Mouse (Mus musculus): Measurements from ENCODE around the gene Tex33. TPM values are rescaled to one million over a fixed set of nuclear protein-coding genes. Genes with fewer than 3 reads are reported as not detected.

Tex33 gene
- polyA plus RNA-seq, 1 experiment = not detected

- peak within 1 kb of the TSS; percentile 38 for H3K27ac ChIP-seq (ENCODE audit: insufficient read depth, low read length)
- under 1% methylated on average over 52 of the region's 52 CpGs for WGBS
- H3K4me1 ChIP-seq (ENCODE audit: control insufficient read depth, insufficient read depth, low read length) = peaks cover 8% of the 10 kb centered on the region
- H3K27me3 ChIP-seq (ENCODE audit: control insufficient read depth, insufficient read depth, low read length) = no peaks in the 10 kb centered on the region
- DNase-seq = peak; percentile 86 to 88
- peak; percentile 71 for TF ChIP-seq POLR2A (IDR thresholded peaks at IDR 0.05; ENCODE audit: borderline replicate concordance, insufficient read depth, low read length)
- no peak for TF ChIP-seq CTCF (IDR thresholded peaks at IDR 0.05; ENCODE audit: borderline replicate concordance, insufficient read depth, low read depth, low read length)
- H3K4me3 ChIP-seq (replicated peaks; ENCODE audit: insufficient read depth, low read depth, low read length) = peak within 1 kb of the TSS; percentile 78
Observed at GRCm38 (mm10) chr15:78428391-78429138, 32.9 kb upstream of the Tex33 start, which contains the start of gene Kctd17. Kctd17 (plus strand) TSS chr15:78428564.

- TF ChIP-seq CTCF (IDR thresholded peaks at IDR 0.05; ENCODE audit: borderline replicate concordance, insufficient read depth, low read depth, low read length) = no peak
- no peak for TF ChIP-seq POLR2A (IDR thresholded peaks at IDR 0.05; ENCODE audit: borderline replicate concordance, insufficient read depth, low read length)
- 67% methylated on average over 4 of the region's 4 CpGs for WGBS
- no peak overlapping the region for H3K4me3 ChIP-seq (replicated peaks; ENCODE audit: insufficient read depth, low read depth, low read length)
- no peaks in the 10 kb centered on the region for H3K27me3 ChIP-seq (ENCODE audit: control insufficient read depth, insufficient read depth, low read length)
- DNase-seq = no peak
- no peak overlapping the region for H3K27ac ChIP-seq (ENCODE audit: insufficient read depth, low read length)
- peaks cover 6% of the 10 kb centered on the region for H3K4me1 ChIP-seq (ENCODE audit: control insufficient read depth, insufficient read depth, low read length)
Observed at GRCm38 (mm10) chr15:78425230-78425629, 29.5 kb upstream of the Tex33 start.

GRCm38 (mm10) chr15:78424507-78424906, 28.8 kb upstream of the Tex33 start:
- Histone ChIP-seq H3K27me3 (ENCODE audit: control insufficient read depth, insufficient read depth, low read length) (no peaks in the 10 kb centered on the region), H3K27ac (ENCODE audit: insufficient read depth, low read length) (no peak overlapping the region), H3K4me3 (replicated peaks; ENCODE audit: insufficient read depth, low read depth, low read length) (no peak overlapping the region), H3K4me1 (ENCODE audit: control insufficient read depth, insufficient read depth, low read length) (no peaks in the 10 kb centered on the region)
- DNase-seq = no peak
- TF ChIP-seq POLR2A (IDR thresholded peaks at IDR 0.05; ENCODE audit: borderline replicate concordance, insufficient read depth, low read length) (no peak), CTCF (IDR thresholded peaks at IDR 0.05; ENCODE audit: borderline replicate concordance, insufficient read depth, low read depth, low read length) (no peak)
- WGBS = 41% methylated on average over 11 of the region's 11 CpGs

- no peak overlapping the region for H3K27ac ChIP-seq (ENCODE audit: insufficient read depth, low read length)
- TF ChIP-seq CTCF (IDR thresholded peaks at IDR 0.05; ENCODE audit: borderline replicate concordance, insufficient read depth, low read depth, low read length) (peak; percentile 83), POLR2A (IDR thresholded peaks at IDR 0.05; ENCODE audit: borderline replicate concordance, insufficient read depth, low read length) (no peak)
- H3K4me3 ChIP-seq (replicated peaks; ENCODE audit: insufficient read depth, low read depth, low read length) = no peak overlapping the region
- no peaks in the 10 kb centered on the region for H3K27me3 ChIP-seq (ENCODE audit: control insufficient read depth, insufficient read depth, low read length)
- WGBS = 19% methylated on average over 16 of the region's 16 CpGs
- peak; percentile 76 to 83 for DNase-seq
- no peaks in the 10 kb centered on the region for H3K4me1 ChIP-seq (ENCODE audit: control insufficient read depth, insufficient read depth, low read length)
Observed at GRCm38 (mm10) chr15:78422046-78422956, 26.6 kb upstream of the Tex33 start.

- Histone ChIP-seq H3K4me1 (ENCODE audit: control insufficient read depth, insufficient read depth, low read length) (no peaks in the 10 kb centered on the region), H3K27ac (ENCODE audit: insufficient read depth, low read length) (no peak overlapping the region), H3K27me3 (ENCODE audit: control insufficient read depth, insufficient read depth, low read length) (no peaks in the 10 kb centered on the region), H3K4me3 (replicated peaks; ENCODE audit: insufficient read depth, low read depth, low read length) (no peak overlapping the region)
- no peak for DNase-seq
- TF ChIP-seq CTCF (IDR thresholded peaks at IDR 0.05; ENCODE audit: borderline replicate concordance, insufficient read depth, low read depth, low read length) = no peak
- WGBS = 79% methylated on average over 13 of the region's 13 CpGs
Observed at GRCm38 (mm10) chr15:78420395-78420794, 24.7 kb upstream of the Tex33 start.

GRCm38 (mm10) chr15:78416937-78417336, 21.2 kb upstream of the Tex33 start:
- Histone ChIP-seq H3K4me1 (ENCODE audit: control insufficient read depth, insufficient read depth, low read length) (no peaks in the 10 kb centered on the region), H3K27ac (ENCODE audit: insufficient read depth, low read length) (no peak overlapping the region), H3K27me3 (ENCODE audit: control insufficient read depth, insufficient read depth, low read length) (no peaks in the 10 kb centered on the region), H3K4me3 (replicated peaks; ENCODE audit: insufficient read depth, low read depth, low read length) (no peak overlapping the region)
- WGBS = 40% methylated on average over 4 of the region's 4 CpGs
- no peak for TF ChIP-seq POLR2A (IDR thresholded peaks at IDR 0.05; ENCODE audit: borderline replicate concordance, insufficient read depth, low read length)
- no peak for TF ChIP-seq CTCF (IDR thresholded peaks at IDR 0.05; ENCODE audit: borderline replicate concordance, insufficient read depth, low read depth, low read length)
- DNase-seq = no peak

GRCm38 (mm10) chr15:78414157-78414556, 18.4 kb upstream of the Tex33 start:
- no peak for DNase-seq
- Histone ChIP-seq H3K27ac (ENCODE audit: insufficient read depth, low read length) (no peak overlapping the region), H3K4me1 (ENCODE audit: control insufficient read depth, insufficient read depth, low read length) (no peaks in the 10 kb centered on the region), H3K4me3 (replicated peaks; ENCODE audit: insufficient read depth, low read depth, low read length) (no peak overlapping the region), H3K27me3 (ENCODE audit: control insufficient read depth, insufficient read depth, low read length) (no peaks in the 10 kb centered on the region)
- WGBS = 94% methylated on average over 8 of the region's 8 CpGs
- TF ChIP-seq POLR2A (IDR thresholded peaks at IDR 0.05; ENCODE audit: borderline replicate concordance, insufficient read depth, low read length) (no peak), CTCF (IDR thresholded peaks at IDR 0.05; ENCODE audit: borderline replicate concordance, insufficient read depth, low read depth, low read length) (no peak)

Measured in cerebellum, adult 2 months (tissue).